Mouse (Mus musculus) ES-Bruce4 (cell line): ENCODE measurements around the gene Xpo6.

Experiments
- CTCF ChIP-seq: IDR thresholded peaks from one replicate; pipeline ENCODE4 v1.8.1; 2011; ENCODE audit warnings: low read depth, low read length
- EP300 ChIP-seq: IDR thresholded peaks from 2 replicates; pipeline ENCODE4 v1.6.1; 2011; ENCODE audit warnings: low read depth, low read length; ENCODE audit not compliant: insufficient read depth

DNA sequence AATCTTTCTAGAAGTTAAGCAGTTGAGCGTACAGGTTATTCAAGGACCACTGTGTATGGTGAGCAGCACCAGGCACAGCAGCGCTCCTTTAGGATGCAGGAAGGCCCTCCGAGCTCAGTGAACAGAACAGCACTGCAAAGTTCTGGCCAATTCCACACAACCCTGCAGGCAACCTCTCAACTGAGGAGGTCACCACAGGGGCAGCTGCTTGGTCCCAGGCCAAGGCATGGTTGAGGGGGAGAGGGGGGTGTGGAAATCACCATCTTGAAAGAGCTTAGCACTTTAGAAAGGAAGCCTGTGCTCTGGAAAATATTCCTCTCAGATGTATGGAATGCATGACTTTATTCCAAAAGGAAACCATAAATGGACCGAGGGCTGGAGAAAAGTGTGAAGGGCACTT is 78.8 kb downstream of the Xpo6 start:
- TF ChIP-seq CTCF (no peak), EP300 (no peak)
